15 mouse cellular contexts compared by ENCODE assay signal in genomic region chr10:86093109-86094035, GRCm38 (mm10).
DNase-seq lines count a peak whose midpoint lies in the region; ATAC-seq and TF ChIP-seq lines count a peak whose summit lies in the region.
"Had no signal": no experiment of that assay in that cellular context is flagged by ENCODE, and none has a peak within 500 bp of the region (broad histone marks: within the 10 kb centered on the region; RNA-seq: fewer than 3 reads in every experiment).

No protein-coding gene starts in this region.

- H3K9ac ChIP-seq in kidney, embryonic 14.5 days (ENCODE audit: low read depth, low read length) = no peak overlapping the region
- no peak overlapping the region for H3K9ac ChIP-seq in kidney, postnatal 0 days (ENCODE audit: low read depth, low read length)
- H3K9ac ChIP-seq: embryonic facial prominence, embryonic 15.5 days; forebrain, embryonic 13.5 days had no signal

- peak; percentile 81 for DNase-seq in kidney, adult 11 months
- DNase-seq in ZHBTc4 (ENCODE audit: low read depth, low spot score) = peak; percentile 31
- DNase-seq in heart, postnatal 10 days = peak; percentile 34 to 55
- peak; percentile 53 for DNase-seq in kidney, postnatal 0 days (ENCODE audit: low spot score)
- no peak for DNase-seq in left cerebral cortex, postnatal 4 days
- no peak for DNase-seq in layer of hippocampus, adult 18-20 months (ENCODE audit: low spot score in 2 of 2)
- DNase-seq in c-Kit-positive CD71-positive TER-119-positive erythroid progenitor cells, embryonic 14.5 days (ENCODE audit: low spot score) = no peak
- DNase-seq: adrenal gland, postnatal 25 days; B cell, adult 2 months; lung, postnatal 4 days had no signal

- H3K4me2 ChIP-seq in kidney, embryonic 14.5 days (replicated peaks; ENCODE audit: low read depth, low read length) = no peak overlapping the region
- no peak overlapping the region for H3K4me2 ChIP-seq in kidney, postnatal 0 days (ENCODE audit: low read length)
- H3K4me2 ChIP-seq: embryonic facial prominence, embryonic 15.5 days; forebrain, embryonic 13.5 days had no signal

- ATAC-seq in kidney, embryonic 14.5 days (ENCODE audit: low FRiP score, low TSS enrichment) = no peak
- peak; percentile 83 for ATAC-seq in kidney, postnatal 0 days (replicated peaks; ENCODE audit: low FRiP score, low read depth)
- ATAC-seq: forebrain, embryonic 13.5 days had no signal

- intact Hi-C loops in heart, postnatal 10 days (cut with DNase I) = no loop called here
- intact Hi-C loops in left cerebral cortex, postnatal 4 days (cut with DNase I) = no loop called here

- H3K27me3 ChIP-seq in kidney, embryonic 14.5 days (ENCODE audit: control insufficient read depth, insufficient read depth, low read length) = no peaks in the 10 kb centered on the region
- no peaks in the 10 kb centered on the region for H3K27me3 ChIP-seq in kidney, postnatal 0 days (ENCODE audit: insufficient read depth, low read length)
- H3K27me3 ChIP-seq: embryonic facial prominence, embryonic 15.5 days; forebrain, embryonic 13.5 days had no signal

- no peak overlapping the region for H3K27ac ChIP-seq in kidney, embryonic 14.5 days (ENCODE audit: low read depth, low read length)
- H3K27ac ChIP-seq in kidney, postnatal 0 days = no peak overlapping the region
- H3K27ac ChIP-seq: embryonic facial prominence, embryonic 15.5 days; forebrain, embryonic 13.5 days; heart, adult 2 months had no signal

- 65% methylated on average over 14 of the region's 14 CpGs for WGBS in kidney, embryonic 14.5 days
- 61% methylated on average over 14 of the region's 14 CpGs for WGBS in kidney, postnatal 0 days

- no peaks in the 10 kb centered on the region for H3K9me3 ChIP-seq in kidney, embryonic 14.5 days (ENCODE audit: control insufficient read depth, low read length)
- H3K9me3 ChIP-seq in kidney, postnatal 0 days (replicated peaks; ENCODE audit: low read length) = no peaks in the 10 kb centered on the region
- H3K9me3 ChIP-seq: embryonic facial prominence, embryonic 15.5 days; forebrain, embryonic 13.5 days had no signal

- H3K4me3 ChIP-seq in kidney, embryonic 14.5 days (ENCODE audit: low read length) = no peak overlapping the region
- no peak overlapping the region for H3K4me3 ChIP-seq in kidney, postnatal 0 days (replicated peaks; ENCODE audit: low read depth, low read length)
- H3K4me3 ChIP-seq: embryonic facial prominence, embryonic 15.5 days; forebrain, embryonic 13.5 days; heart, adult 2 months; myocyte had no signal

- TF ChIP-seq CTCF in kidney, postnatal 0 days (IDR thresholded peaks at IDR 0.05; ENCODE audit: low read depth) = no peak

- H3K4me1 ChIP-seq in kidney, embryonic 14.5 days (ENCODE audit: control insufficient read depth, insufficient read depth, low read length) = 0 out of 2 replicates have a peak, but pooled peaks cover 4% of the 10 kb centered on the region
- no peaks in the 10 kb centered on the region for H3K4me1 ChIP-seq in kidney, postnatal 0 days (replicated peaks; ENCODE audit: insufficient read depth, low read length)
- H3K4me1 ChIP-seq: embryonic facial prominence, embryonic 15.5 days; forebrain, embryonic 13.5 days had no signal

- no peaks in the 10 kb centered on the region for H3K36me3 ChIP-seq in kidney, embryonic 14.5 days (ENCODE audit: control insufficient read depth, insufficient read depth, low read length)
- no peaks in the 10 kb centered on the region for H3K36me3 ChIP-seq in kidney, postnatal 0 days (ENCODE audit: insufficient read depth, low read length)
- H3K36me3 ChIP-seq: embryonic facial prominence, embryonic 15.5 days had no signal

Comparison
In these comparisons a context has a peak if more than half of its experiments do, and no peak if none do; other contexts are left out.
1. DNase-seq: peak in kidney, adult 11 months (single experiment), ZHBTc4 (single experiment), heart, postnatal 10 days (2 of 2) and kidney, postnatal 0 days (single experiment); none in left cerebral cortex, postnatal 4 days (single experiment), layer of hippocampus, adult 18-20 months (0 of 2) and c-Kit-positive CD71-positive TER-119-positive erythroid progenitor cells, embryonic 14.5 days (single experiment).